Mouse (Mus musculus): Measurements from ENCODE around the gene Anks6. TPM values are rescaled to one million over a fixed set of nuclear protein-coding genes. Genes with fewer than 3 reads are reported as not detected.

The Anks6 gene
- 14.4 and 15.8 TPM in 2 replicates for polyA plus RNA-seq (2012; rRNA removed)

DNA sequence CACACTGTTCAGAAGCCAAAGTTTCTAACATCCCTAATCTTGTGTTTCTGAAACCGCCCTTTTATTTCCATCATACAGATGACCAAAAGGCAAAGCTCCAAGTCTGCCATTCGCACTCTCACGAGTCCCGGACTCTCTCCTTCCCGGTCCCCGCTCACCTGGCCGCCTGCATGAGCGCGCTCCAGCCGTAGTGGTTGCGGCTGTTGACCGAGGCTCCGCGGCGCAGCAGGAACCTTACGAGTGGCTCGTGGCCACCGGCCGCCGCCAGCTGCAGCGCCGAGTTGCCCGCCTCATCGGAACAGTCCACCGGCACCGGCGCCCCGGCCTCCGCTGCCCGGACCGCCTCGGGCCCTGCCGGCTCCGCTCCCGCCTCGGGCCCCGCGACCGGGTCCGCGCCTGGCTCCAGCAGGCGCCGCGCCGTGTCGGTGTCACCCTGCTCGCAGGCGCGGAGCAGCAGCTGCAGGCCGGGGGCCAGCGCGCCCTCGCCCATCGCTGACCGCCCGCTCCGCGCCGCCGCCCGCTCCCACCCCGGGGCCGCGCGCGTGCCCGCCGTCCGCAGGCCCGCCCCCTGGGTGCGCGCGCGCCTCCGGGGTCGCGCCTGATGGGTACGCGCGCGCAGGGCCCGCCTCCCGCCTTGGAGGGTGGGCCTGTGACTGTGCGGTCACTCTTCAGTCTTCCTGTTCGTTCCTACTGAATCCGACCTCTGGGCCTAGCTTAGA lies at the start of gene Anks6:
TSS of gene Anks6 (minus strand) at position 637 of the 719 bp plus-strand sequence.

DNA sequence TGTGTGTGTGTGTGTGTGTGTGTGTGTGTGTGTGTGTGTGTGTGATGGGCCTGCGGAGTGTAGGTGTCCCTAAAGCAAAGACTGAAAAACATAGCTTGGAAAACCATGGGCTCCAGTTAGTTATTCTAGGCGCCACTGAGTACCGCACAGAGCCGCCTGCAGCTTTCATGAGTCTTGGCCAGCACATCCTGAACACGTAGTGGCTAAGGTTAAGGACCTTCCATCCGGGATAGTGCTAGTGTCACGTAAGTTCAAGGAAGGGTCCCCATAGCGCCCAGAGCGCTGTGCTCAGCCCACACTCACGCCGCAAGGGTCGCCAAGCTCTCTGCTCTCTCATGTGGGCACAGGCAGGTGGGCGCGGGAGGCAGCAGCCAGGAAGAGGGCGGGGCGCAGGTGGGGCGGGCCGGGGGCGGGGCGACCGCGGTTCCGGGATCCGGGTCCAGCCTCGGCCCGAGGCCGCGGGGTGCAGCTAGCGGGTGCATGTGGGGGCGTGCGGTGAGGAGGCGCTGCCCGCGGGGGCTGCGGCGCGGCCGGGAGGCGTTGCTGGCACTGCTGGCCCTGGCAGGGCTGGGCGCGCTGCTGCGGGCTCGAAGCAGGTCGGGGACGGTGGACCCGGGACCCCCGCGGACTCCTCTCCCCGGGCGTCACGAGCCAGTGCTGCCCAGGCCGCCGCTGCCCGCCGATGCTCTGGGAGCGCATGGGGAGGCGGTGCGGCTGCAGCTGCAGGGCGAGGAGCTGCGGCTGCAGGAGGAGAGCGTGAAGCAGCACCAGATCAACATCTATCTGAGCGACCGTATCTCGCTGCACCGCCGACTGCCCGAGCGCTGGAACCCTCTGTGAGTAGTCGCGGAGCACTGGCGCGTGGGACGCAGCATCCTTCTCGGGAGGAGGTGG lies 34.5 kb upstream of the Anks6 start, which contains the start of gene Galnt12:
TSS of gene Galnt12 (plus strand) at position 417 of the 894 bp plus-strand sequence.

DNA sequence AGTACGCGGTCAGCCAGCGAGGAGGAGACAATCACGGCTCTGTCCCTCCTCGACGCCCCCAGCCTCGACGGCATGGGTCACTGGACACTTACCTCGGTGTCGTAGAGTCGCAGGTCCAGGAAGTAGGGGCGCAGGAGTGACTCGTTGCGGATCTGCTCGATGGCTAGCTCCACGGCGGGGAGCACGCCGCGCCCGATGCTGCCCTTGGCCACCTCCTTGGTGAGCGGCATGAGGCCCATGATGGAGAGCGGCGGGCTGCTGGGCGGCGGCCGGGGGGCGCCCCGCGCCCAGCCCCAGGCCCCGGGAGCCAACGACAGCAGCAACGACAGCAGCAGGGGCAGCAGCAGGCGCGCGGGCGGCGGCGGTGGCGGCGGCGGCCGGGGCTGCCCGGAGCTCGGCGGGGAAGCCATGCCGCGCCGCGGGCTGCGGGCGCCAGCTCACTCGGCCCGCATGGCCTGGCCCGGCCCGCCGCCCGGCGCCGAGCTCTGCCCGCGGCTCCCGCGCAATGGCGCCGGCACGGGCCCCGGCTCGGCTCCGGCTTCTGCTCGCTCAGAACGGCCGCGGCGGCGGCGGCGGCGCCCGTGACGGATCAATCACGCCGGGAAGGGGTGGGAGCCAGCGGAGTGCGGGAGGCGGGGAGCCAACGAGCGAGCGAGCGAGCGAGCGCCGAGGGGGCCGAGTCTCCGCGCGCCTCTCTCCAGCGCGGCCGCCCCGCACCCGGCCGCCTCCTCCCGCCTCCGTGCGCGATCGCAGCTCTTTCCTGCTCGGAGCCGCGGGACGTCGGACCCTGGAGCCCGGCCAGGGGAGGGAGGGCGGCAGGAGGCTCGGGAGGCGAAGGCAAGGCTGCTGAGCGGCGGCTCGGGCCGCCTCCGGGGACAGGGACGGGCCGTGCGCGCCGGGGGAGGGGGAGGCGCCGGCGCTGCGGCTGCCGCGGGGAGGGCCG lies 65.9 kb downstream of the Anks6 start, which contains the start of gene Gabbr2:
TSS of gene Gabbr2 (minus strand) at position 858 of the 943 bp plus-strand sequence.

Other genes with a start within 250 kb of the Anks6 start
- gene Gabbr2, start 65.6 kb downstream of the Anks6 start, polyA plus RNA-seq (2012; rRNA removed) = 10.5 and 14.2 TPM in 2 replicates
- gene Galnt12, start 34.5 kb upstream of the Anks6 start, polyA plus RNA-seq (2012; rRNA removed) = 1.7 and 2.2 TPM in 2 replicates
- gene Col15a1, start 150.7 kb upstream of the Anks6 start, polyA plus RNA-seq (2012; rRNA removed) = 12.9 and 31.9 TPM in 2 replicates

All from central nervous system, embryonic 14 days (tissue).